Mouse (Mus musculus): ENCODE measurements around the gene Gcdh. TPM values are rescaled to one million over a fixed set of nuclear protein-coding genes. Genes with fewer than 3 reads are reported as not detected.

Gcdh gene
- total RNA-seq (2023) = 10 to 100 TPM in 1 of 2 experiments, 1 to 10 TPM in 1; 9.6 to 11.3 TPM

GRCm38 (mm10) chr8:84893709-84894134 lies at the start of gene Gcdh:
Gene Gcdh (minus strand): TSS chr8:84893921.

DNA sequence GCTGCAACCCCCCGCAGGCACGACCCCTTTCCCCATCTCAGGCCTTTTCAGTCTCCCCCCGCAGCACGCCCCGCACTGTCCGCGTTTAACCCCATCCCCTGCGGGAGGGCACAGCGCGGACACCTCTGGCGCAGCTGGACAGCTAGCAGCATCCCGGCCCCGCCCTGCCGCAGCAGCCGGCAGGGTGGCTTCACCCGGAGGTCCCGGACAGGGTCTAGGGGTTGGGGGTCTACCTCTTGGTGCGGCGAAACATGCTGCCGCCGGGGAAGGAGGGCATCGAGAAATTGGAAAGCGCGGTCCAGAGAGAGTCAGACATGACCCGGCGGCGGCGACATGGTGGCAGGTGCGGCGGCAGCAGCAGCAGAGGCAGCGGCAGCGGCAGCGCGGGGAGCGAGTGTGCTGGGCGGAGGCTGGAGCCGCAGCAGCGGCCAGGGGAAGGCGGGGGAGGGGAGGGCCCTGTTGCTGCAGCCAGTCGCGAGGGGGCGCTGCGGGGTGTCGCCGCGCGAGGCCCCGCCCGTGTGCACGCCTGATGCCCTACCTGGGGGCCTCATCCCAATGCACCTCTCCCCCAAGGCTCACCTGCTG lies 43.3 kb upstream of the Gcdh start, which contains the start of gene Mast1:
Gene Mast1, minus strand, starts transcription at position 398 of the 585 bp plus-strand sequence.

DNA sequence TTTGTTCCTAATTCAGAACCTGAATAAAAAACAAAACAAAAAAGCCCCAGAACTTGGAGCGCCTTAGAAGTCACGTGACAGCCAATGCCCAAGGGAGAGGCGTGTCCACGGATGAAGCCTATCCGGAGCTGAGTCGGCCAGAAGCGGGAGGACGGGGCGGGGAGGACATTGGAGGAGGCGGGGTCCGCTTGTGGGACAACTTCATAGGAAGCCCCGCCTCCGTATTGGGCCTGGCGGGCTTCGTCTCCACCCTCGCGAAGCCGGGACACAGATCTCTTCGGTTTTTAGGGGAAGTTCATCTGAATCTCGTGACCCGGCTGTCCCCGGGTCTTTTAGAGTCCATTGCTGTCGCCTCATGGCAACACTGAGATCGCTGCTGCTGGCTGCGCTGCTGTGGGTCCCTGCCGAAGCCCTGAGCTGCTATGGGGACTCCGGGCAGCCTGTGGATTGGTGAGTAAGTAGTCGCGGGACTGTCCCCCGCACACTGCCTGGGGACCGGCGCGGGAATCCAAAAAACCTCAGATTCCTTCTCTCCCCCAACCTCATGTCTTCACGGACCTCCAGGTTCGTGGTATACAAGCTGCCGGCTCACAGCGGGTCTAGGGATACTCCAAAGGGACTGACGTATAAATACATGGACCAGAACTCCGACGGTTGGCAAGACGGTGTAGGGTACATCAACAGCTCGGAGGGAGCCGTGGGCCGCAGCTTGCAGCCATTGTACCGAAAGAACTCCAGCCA lies 14.9 kb upstream of the Gcdh start, which contains the start of gene Dnase2a:
Gene Dnase2a, plus strand, starts transcription at position 140 of the 741 bp plus-strand sequence.

DNA sequence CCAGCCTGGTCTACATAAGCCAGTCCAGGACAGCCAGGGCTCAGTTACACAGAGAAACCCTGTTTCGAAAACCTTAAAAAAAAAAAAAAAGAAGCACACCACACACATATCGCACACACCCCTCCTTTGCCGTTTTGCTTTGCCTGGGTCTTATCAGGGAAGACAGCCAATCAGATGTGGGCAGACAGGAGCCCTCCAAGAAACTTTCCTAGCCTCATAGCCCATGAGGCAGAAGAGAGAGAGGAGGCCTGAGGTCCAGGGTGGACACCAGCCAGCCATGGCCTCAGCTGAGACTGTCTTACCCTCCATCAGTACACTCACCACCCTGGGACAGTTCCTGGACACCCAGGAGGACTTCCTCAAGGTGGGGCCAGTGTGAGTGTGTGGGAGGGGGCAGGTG lies 8.0 kb upstream of the Gcdh start, which contains the start of gene Klf1:
Gene Klf1, plus strand, starts transcription at position 177 of the 400 bp plus-strand sequence.

DNA sequence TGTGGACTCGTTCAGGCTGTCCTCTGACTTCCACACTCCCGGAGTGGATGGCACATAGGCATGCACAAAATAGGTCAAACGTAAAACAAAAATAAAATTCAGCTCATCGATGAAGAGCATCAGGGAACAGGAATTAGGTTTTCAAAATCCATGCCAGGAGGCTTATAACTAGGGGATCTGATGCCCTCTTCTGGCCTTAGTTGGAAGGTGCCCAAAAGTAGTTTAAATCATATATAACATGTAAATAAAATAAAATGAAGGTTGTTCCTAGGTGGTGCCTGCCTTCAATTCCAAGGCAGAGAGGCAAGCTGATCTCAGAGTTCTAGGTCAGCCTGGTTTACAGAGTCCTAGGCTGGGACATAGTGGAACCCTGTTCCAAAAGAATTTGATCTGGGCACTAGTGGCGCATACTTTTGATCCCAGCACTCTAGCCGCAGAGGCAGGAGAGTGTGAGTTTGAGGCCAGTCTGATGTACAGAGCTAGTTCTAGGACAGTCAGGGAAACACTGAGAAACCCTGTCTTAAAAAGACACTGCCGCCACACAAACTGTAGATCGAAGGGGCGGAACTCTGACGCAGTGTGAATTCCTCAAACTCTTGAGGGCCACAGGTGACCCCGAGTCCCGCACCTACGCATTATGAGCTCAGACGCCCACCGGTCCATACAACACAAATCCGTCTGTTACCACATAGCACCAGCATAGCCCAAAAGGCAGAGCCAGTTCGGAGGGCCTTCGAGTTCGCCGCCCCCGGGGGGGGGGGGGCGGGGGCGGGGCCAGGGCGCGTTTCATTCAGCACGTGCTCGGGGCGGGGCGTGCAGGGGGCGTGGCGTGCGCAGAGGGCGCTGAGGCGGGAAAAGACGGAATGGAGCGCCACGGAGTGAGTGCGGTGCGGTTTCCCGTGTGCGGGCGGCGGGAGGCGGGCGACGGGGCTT lies 22.1 kb downstream of the Gcdh start, which contains the start of gene Syce2:
Gene Syce2, plus strand, starts transcription at position 736 of the 933 bp plus-strand sequence.

DNA sequence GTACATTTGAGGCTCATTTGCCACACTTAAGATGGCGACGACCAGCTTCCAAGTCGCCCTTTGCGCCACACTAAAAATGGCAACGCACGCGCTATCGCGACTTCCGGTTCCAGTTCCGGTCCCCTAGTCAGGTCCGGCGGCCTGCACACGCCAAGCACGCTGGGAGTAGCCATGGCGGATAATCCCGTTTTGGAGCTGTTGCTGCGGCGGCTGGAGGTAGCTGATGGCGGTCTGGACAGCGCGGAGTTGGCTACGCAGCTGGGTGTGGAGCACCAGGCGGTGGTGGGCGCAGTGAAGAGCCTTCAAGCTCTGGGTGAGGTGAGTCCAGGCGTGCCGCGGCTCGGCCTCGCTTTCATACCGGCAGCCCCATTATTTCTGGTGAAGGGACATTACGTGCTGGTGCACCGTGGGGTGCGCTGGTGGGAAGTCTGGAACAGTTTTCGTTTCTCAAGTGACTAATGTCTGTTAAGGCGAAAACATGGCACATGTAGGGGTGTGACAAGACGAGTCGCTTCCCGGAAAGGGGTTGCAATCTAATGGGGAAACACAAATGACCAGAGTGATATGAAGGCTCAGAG lies 36.8 kb downstream of the Gcdh start, which contains the start of gene Farsa:
Gene Farsa, plus strand, starts transcription at position 126 of the 578 bp plus-strand sequence.

DNA sequence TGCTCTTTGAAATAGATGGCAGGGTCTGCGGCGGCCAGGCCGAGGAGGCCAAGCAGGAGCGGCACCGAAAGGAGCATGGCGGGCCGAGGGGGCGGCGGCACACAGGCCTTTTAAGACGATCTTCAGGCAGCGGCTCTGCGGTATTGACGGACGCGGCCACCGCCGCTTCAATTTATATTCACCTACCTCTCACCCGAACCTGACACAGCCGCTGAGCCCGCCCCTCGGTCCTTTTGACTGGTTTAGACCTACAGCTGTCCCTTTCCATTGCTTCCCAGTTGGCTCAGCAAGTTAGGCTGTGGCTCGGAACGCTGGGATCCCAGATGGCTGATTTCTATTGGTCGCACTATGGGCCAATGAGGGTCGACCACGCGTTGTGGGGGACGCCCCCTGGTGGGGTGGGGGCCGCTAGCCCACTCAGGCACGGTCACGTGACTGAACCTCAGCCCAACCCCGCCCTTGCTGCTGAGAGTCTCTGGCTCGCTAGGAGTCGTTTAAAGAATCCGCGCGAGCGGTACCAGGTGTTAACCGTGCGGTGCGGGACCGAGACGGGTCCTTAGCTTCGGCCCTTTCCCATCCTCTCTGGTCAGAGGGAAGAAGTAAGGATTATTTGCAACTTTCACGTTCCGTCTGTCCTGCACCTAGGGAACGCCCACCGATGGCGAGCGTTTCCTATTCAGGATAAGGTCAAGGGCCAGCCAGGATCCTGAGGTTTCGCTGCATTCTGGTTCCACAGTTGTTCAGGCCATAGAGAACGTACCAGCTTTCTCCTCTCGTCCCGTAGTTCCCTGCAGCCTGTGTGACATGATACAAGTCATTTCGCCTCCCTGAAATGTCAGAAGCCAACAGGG lies 46.8 kb downstream of the Gcdh start, which contains the start of gene Calr:
Gene Calr, minus strand, starts transcription at position 213 of the 851 bp plus-strand sequence.

GRCm38 (mm10) chr8:84840248-84840999 lies 53.3 kb downstream of the Gcdh start, which contains the start of gene Rad23a:
Gene Rad23a (minus strand): TSS chr8:84840665.

Other genes starting within 250 kb of the Gcdh start
- 1,000 to 10,000 TPM in 1 of 2 experiments, 100 to 1,000 TPM in 1; 917 to 1,067 TPM for gene Ier2, start 231.1 kb downstream of the Gcdh start, total RNA-seq (2023)
- 10 to 100 TPM; 25.7 to 39.0 TPM for gene Trmt1, start 207.6 kb downstream of the Gcdh start, total RNA-seq (2023)
- 10 to 100 TPM; 35.1 to 41.1 TPM for gene Nacc1, start 206.1 kb downstream of the Gcdh start, total RNA-seq (2023)
- 100 to 1,000 TPM; 103 to 117 TPM for gene Lyl1, start 192.5 kb downstream of the Gcdh start, total RNA-seq (2023)
- gene G430095P16Rik, start 170.9 kb downstream of the Gcdh start, total RNA-seq (2023) = 10 to 100 TPM; 10.9 to 11.1 TPM
- 10 to 100 TPM; 22.4 to 35.3 TPM for gene Nfix, start 93.6 kb downstream of the Gcdh start, total RNA-seq (2023)
- 1 to 10 TPM; 1.2 to 1.9 TPM for gene Dand5, start 71.1 kb downstream of the Gcdh start, total RNA-seq (2023)
- gene Gadd45gip1, start 62.4 kb downstream of the Gcdh start, total RNA-seq (2023) = 1 to 10 TPM; 6.7 to 9.4 TPM
- gene Rad23a, start 53.3 kb downstream of the Gcdh start, total RNA-seq (2023) = 10 to 100 TPM; 45.1 to 61.6 TPM
- 100 to 1,000 TPM; 331 to 384 TPM for gene Calr, start 47.0 kb downstream of the Gcdh start, total RNA-seq (2023)
- 10 to 100 TPM; 27.1 to 36.2 TPM for gene Farsa, start 36.9 kb downstream of the Gcdh start, total RNA-seq (2023)
- gene Syce2, start 21.8 kb downstream of the Gcdh start, total RNA-seq (2023) = 10 to 100 TPM; 14.8 to 20.6 TPM
- 10 to 100 TPM; 21.1 to 28.8 TPM for gene Klf1, start 8.0 kb upstream of the Gcdh start, total RNA-seq (2023)
- gene Dnase2a, start 14.6 kb upstream of the Gcdh start, total RNA-seq (2023) = 10 to 100 TPM; 20.0 to 24.8 TPM
- not detected for gene Mast1, start 43.4 kb upstream of the Gcdh start, total RNA-seq (2023)
- gene Rtbdn, start 53.1 kb upstream of the Gcdh start, total RNA-seq (2023) = not detected
- not detected for gene Gm49661, start 75.5 kb upstream of the Gcdh start, total RNA-seq (2023)
- 100 to 1,000 TPM; 117 to 203 TPM for gene Prdx2, start 75.7 kb upstream of the Gcdh start, total RNA-seq (2023)
- 10 to 100 TPM; 35.2 to 37.9 TPM for gene Rnaseh2a, start 75.8 kb upstream of the Gcdh start, total RNA-seq (2023)
- 1,000 to 10,000 TPM; 1,182 to 1,374 TPM for gene Junb, start 84.8 kb upstream of the Gcdh start, total RNA-seq (2023)
- 1 to 10 TPM in 1 of 2 experiments, under 1 TPM in 1; 0.83 to 1.1 TPM for gene Hook2, start 96.7 kb upstream of the Gcdh start, total RNA-seq (2023)
- gene Best2, start 120.6 kb upstream of the Gcdh start, total RNA-seq (2023) = not detected
- 10 to 100 TPM; 56.3 to 62.0 TPM for gene Asna1, start 131.4 kb upstream of the Gcdh start, total RNA-seq (2023)
- gene Trir, start 132.9 kb upstream of the Gcdh start, total RNA-seq (2023) = 100 to 1,000 TPM; 154 TPM
- 10 to 100 TPM; 34.3 to 53.0 TPM for gene Tnpo2, start 143.0 kb upstream of the Gcdh start, total RNA-seq (2023)
- 1 to 10 TPM; 4.8 to 6.4 TPM for gene Fbxw9, start 166.1 kb upstream of the Gcdh start, total RNA-seq (2023)
- gene Gm5741, start 174.1 kb upstream of the Gcdh start, total RNA-seq (2023) = not detected
- 10 to 100 TPM; 35.8 to 38.4 TPM for gene Dhps, start 177.8 kb upstream of the Gcdh start, total RNA-seq (2023)
- gene Wdr83os, start 186.8 kb upstream of the Gcdh start, total RNA-seq (2023) = 10 to 100 TPM; 36.7 TPM
- 10 to 100 TPM; 12.1 to 19.5 TPM for gene Wdr83, start 187.4 kb upstream of the Gcdh start, total RNA-seq (2023)
- gene Man2b1, start 189.3 kb upstream of the Gcdh start, total RNA-seq (2023) = 100 to 1,000 TPM; 291 to 306 TPM
- not detected for gene Zfp791, start 229.2 kb upstream of the Gcdh start, total RNA-seq (2023)